Mouse (Mus musculus): ENCODE data around the gene Gm11213. TPM values are rescaled to one million over a fixed set of nuclear protein-coding genes. Genes with fewer than 3 reads are reported as not detected.

Gm11213 gene
- total and polyA plus RNA-seq, 3 experiments = not detected

GRCm38 (mm10) chr4:63582580-63582979, 22.5 kb downstream of the Gm11213 start:
- no peaks in the 10 kb centered on the region for H3K79me2 ChIP-seq (replicated peaks; ENCODE audit: control insufficient read depth, extremely low read depth, insufficient read depth, poor library complexity, severe bottlenecking)

GRCm38 (mm10) chr4:63580078-63580477, 25.0 kb downstream of the Gm11213 start:
- in situ Hi-C loops (cut with MboI; ENCODE audit: low pct_ligation_motif_present, low pct_unique_long_range_greater_than_20kb, low sequenced_read_pairs) = no loop called here
- Histone ChIP-seq H3K27ac (ENCODE audit: insufficient read depth, low read depth) (no peak overlapping the region), H3K4me1 (ENCODE audit: control insufficient read depth in 1 of 2, insufficient read depth in 2 of 2) (no peaks in the 10 kb centered on the region), H3K9me3 (replicated peaks; ENCODE audit: low read length) (peaks cover 4% of the 10 kb centered on the region), H3K36me3 (replicated peaks in 1 of 2; ENCODE audit: control insufficient read depth in 1 of 2, insufficient read depth in 1 of 2, low read length in 1 of 2) (peaks cover 29 to 72% of the 10 kb centered on the region in 2 experiments), H3K4me3 (replicated peaks in 1 of 3; ENCODE audit: low read depth in 2 of 3, low read length in 2 of 3, poor library complexity in 1 of 3) (no peak overlapping the region), H3K9ac (ENCODE audit: insufficient read depth, low read depth) (no peak overlapping the region), H3K27me3 (replicated peaks) (no peaks in the 10 kb centered on the region), H3K4me2 (ENCODE audit: insufficient read depth, low read depth, poor library complexity, severe bottlenecking) (no peak overlapping the region), H3K79me2 (replicated peaks; ENCODE audit: control insufficient read depth, extremely low read depth, insufficient read depth, poor library complexity, severe bottlenecking) (no peaks in the 10 kb centered on the region)
- TF ChIP-seq ELF1 (IDR thresholded peaks at IDR 0.05; ENCODE audit: low read depth, low read length) (no peak), MAX (IDR thresholded peaks at IDR 0.05; ENCODE audit: low read length) (no peak), CHD1 (IDR thresholded peaks at IDR 0.05; ENCODE audit: low read depth, low read length) (no peak), JUND (conservative IDR thresholded peaks at IDR 0.05; ENCODE audit: low read depth, low read length) (no peak), USF1 (IDR thresholded peaks at IDR 0.05; ENCODE audit: low read depth, low read length) (no peak), RCOR1 (conservative IDR thresholded peaks at IDR 0.05; ENCODE audit: low read depth, low read length) (no peak)
- dilution Hi-C loops (cut with MboI; ENCODE audit: extremely low pct_ligation_motif_present, extremely low pct_unique_long_range_greater_than_20kb, low sequenced_read_pairs) = no loop called here
- no peak for DNase-seq (ENCODE audit: extremely low read depth)

More at GRCm38 (mm10) chr4:63582580-63582979, 22.5 kb downstream of the Gm11213 start:
- Histone ChIP-seq H3K4me1 (ENCODE audit: control insufficient read depth in 1 of 2, insufficient read depth in 2 of 2) (peaks cover 0 to 11% of the 10 kb centered on the region in 2 experiments; a peak in 2 of 4 replicates), H3K4me2 (ENCODE audit: insufficient read depth, low read depth, poor library complexity, severe bottlenecking) (no peak overlapping the region), H3K9ac (ENCODE audit: insufficient read depth, low read depth) (no peak overlapping the region), H3K27ac (ENCODE audit: insufficient read depth, low read depth) (no peak overlapping the region), H3K27me3 (replicated peaks) (no peaks in the 10 kb centered on the region), H3K9me3 (replicated peaks; ENCODE audit: low read length) (peaks cover 2% of the 10 kb centered on the region), H3K4me3 (replicated peaks in 1 of 3; ENCODE audit: low read depth in 2 of 3, low read length in 2 of 3, poor library complexity in 1 of 3) (no peak overlapping the region), H3K36me3 (replicated peaks in 1 of 2; ENCODE audit: control insufficient read depth in 1 of 2, insufficient read depth in 1 of 2, low read length in 1 of 2) (peaks cover 26 to 87% of the 10 kb centered on the region in 2 experiments)
- in situ Hi-C loops (cut with MboI; ENCODE audit: low pct_ligation_motif_present, low pct_unique_long_range_greater_than_20kb, low sequenced_read_pairs) = no loop called here
- DNase-seq (ENCODE audit: extremely low read depth) = no peak
- dilution Hi-C loops (cut with MboI; ENCODE audit: extremely low pct_ligation_motif_present, extremely low pct_unique_long_range_greater_than_20kb, low sequenced_read_pairs) = no loop called here
- TF ChIP-seq ZC3H11A (IDR thresholded peaks at IDR 0.05; ENCODE audit: low read depth, low read length) (no peak), MEF2A (IDR thresholded peaks at IDR 0.05; ENCODE audit: borderline replicate concordance, low read depth, low read length) (no peak), RAD21 (IDR thresholded peaks at IDR 0.05; ENCODE audit: low read depth, low read length) (no peak), ZKSCAN1 (IDR thresholded peaks at IDR 0.05; ENCODE audit: borderline replicate concordance, low read depth, low read length) (no peak), KAT2A (IDR thresholded peaks at IDR 0.05; ENCODE audit: insufficient replicate concordance, low read length) (no peak), SIN3A (IDR thresholded peaks at IDR 0.05; ENCODE audit: low read length) (no peak), SMC3 (IDR thresholded peaks at IDR 0.05; ENCODE audit: low read depth, low read length) (no peak), GABPA (IDR thresholded peaks at IDR 0.05; ENCODE audit: insufficient replicate concordance, low read depth, low read length) (no peak), ZMIZ1 (IDR thresholded peaks at IDR 0.05; ENCODE audit: low read depth, low read length) (no peak), IRF4 (IDR thresholded peaks at IDR 0.05; ENCODE audit: low read depth, low read length) (no peak), BHLHE40 (IDR thresholded peaks at IDR 0.05; ENCODE audit: low read depth, low read length) (no peak), MAZ (IDR thresholded peaks at IDR 0.05; ENCODE audit: low read depth, low read length) (no peak), USF2 (conservative IDR thresholded peaks at IDR 0.05; ENCODE audit: low read depth, low read length) (no peak), TCF12 (IDR thresholded peaks at IDR 0.05; ENCODE audit: low read depth, low read length) (no peak), CTCF (conservative IDR thresholded peaks at IDR 0.05 in 1 of 2, IDR thresholded peaks at IDR 0.05 in 1 of 2; ENCODE audit: low read depth in 2 of 2, low read length in 2 of 2) (no peak)
